Mouse (Mus musculus) neural tube, embryonic 10.5 days (tissue): ENCODE results near the gene Zfp965.
"Not testable (repeated sequence)": the region's sequence is repeated elsewhere in the genome, so short reads cannot be mapped to it uniquely, and the experiment has no call there.

ENCODE experiments used
- DNase-seq: peaks from one replicate; pipeline ENCODE4 v3.0.0-alpha.2; 2017; ENCODE audit warnings: low spot score; ENCODE audit errors: extremely low spot score

The Zfp965 gene

DNA sequence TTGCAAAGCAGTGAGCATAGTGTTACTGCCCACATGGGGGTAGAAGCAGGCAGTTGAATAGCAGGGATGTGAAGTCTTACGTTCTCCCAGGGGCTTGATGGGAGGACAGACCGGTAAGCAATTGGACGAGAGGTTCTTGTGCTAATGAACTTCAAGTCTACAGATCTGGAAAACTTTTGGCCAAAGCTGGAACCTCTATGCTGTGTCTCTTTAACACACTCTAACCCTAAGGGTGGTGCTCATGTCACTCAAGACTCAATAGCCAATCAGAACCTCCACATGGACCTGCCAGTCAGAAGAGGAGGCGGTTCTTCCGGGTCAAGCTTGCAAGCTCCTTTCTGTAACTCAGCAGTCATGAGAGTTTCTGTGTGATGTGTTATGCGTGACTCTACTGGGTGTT, at the start of gene Zfp965:
Gene Zfp965, plus strand, starts transcription at position 301 of the 400 bp plus-strand sequence.
- not testable (repeated sequence) for DNase-seq

DNA sequence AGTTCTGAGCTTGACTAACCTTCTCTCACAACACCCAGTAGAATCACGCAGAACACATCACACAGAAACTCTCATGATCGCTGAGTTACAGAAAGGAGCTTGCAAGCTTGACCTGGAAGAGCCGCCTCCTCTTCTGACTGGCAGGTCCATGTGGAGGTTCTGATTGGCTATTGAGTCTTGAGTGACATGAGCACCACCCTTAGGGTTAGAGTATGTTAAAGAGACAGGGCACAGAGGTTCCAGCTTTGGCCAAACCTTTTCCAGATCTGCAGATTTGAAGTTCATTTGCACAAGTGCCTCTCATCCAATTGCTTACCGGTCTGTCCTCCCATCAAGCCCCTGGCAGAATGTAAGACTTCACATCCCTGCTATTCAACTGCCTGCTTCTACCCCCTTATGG, 34.1 kb upstream of the Zfp965 start, which contains the start of gene Gm4724:
Gene Gm4724, minus strand, starts transcription at position 101 of the 400 bp plus-strand sequence.
- not testable (repeated sequence) for DNase-seq
